Mouse (Mus musculus) cortical plate, adult 2 months (tissue): ENCODE results near the gene Cdk7.

Source experiments
- CTCF ChIP-seq: fragments of 200-500 bp; IDR thresholded peaks from 2 replicates; pipeline ENCODE4 v1.5.1; 2011; ENCODE audit warnings: mild to moderate bottlenecking, control low read depth, low read length; ENCODE audit not compliant: insufficient read depth; ENCODE audit errors: extremely low read depth
- POLR2A ChIP-seq: fragments of 200-500 bp; IDR thresholded peaks from 2 replicates; pipeline ENCODE4 v1.6.1; 2011; ENCODE audit warnings: mild to moderate bottlenecking, low read length, control low read depth; ENCODE audit not compliant: insufficient read depth; ENCODE audit errors: extremely low read depth

DNA sequence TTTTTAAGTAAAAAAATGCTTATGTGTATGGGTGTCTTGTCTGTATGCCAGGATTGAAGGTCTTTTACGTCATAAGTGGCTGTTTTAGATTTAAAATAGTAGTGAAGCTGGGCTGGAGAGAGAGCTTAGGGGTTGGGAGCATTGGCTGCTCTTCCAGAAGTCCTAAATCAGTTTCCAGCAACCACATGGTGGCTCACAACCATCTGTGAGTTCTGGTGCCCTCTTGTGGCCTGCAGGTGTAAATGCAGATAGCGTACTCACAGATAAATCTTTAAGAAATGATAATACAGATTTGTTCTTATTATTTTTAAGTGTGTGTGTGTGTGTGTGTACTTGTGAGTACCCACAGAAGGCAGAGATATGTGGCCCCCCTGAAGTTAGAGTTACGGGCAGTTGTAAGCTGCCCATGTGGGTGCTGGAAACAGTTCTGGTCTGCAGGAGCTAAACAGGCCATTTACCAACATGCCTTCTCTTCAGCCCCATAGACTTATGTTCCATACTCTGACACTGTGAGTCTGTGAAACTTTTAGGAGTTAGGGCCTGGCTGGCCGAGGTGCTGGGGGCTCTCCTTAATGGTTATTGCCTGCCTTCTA, 70.8 kb downstream of the Cdk7 start:
- TF ChIP-seq POLR2A (no peak), CTCF (peak; percentile 81)
